Mouse (Mus musculus) megakaryocyte, embryonic 14.5 days (primary cell): ENCODE results near the gene Aip.

ENCODE experiments used
- FLI1 ChIP-seq: IDR thresholded peaks from 2 replicates; pipeline ENCODE4 v1.6.1; 2012; ENCODE audit warnings: low read length, inconsistent platforms, mixed read lengths
- GATA1 ChIP-seq: IDR thresholded peaks from 3 replicates; pipeline ENCODE4 v1.6.1; 2012; ENCODE audit warnings: mixed read lengths, low read length, inconsistent platforms, borderline replicate concordance

GRCm38 (mm10) chr19:4115816-4116215, 9.8 kb downstream of the Aip start:
- TF ChIP-seq GATA1 = no peak
- TF ChIP-seq FLI1 = no peak
